Mouse (Mus musculus): ENCODE data around the gene Stard10. TPM values are rescaled to one million over a fixed set of nuclear protein-coding genes. Genes with fewer than 3 reads are reported as not detected.

The Stard10 gene
- total RNA-seq, 1 experiment, result 15.2 TPM

- no peak overlapping the region for H3K4me3 ChIP-seq (ENCODE audit: insufficient read depth in 1 of 2, low read depth in 1 of 2, low read length in 2 of 2, poor library complexity in 1 of 2, severe bottlenecking in 1 of 2)
- H3K4me1 ChIP-seq (ENCODE audit: control insufficient read depth in 2 of 2, insufficient read depth in 2 of 2, low read length in 2 of 2, poor library complexity in 1 of 2), result peaks cover 0 to 6% of the 10 kb centered on the region in 2 experiments; a peak in 1 of 4 replicates
- TF ChIP-seq ZC3H11A (IDR thresholded peaks at IDR 0.05; ENCODE audit: borderline replicate concordance, low read depth, low read length) (no peak), MAFK (IDR thresholded peaks at IDR 0.05; ENCODE audit: insufficient read depth, low read depth, low read length) (no peak)
- in situ Hi-C loops (cut with MboI; ENCODE audit: low sequenced_read_pairs in 2 of 2, unreplicated experiment in 2 of 2), result no loop called here
- no peaks in the 10 kb centered on the region for H3K9me3 ChIP-seq (ENCODE audit: control insufficient read depth, insufficient read depth, low read depth, low read length)
- no peak overlapping the region for H3K27ac ChIP-seq (ENCODE audit: insufficient read depth, low read depth, low read length, poor library complexity, severe bottlenecking)
- no peak for DNase-seq (ENCODE audit: low read depth, low spot score)
- no peak overlapping the region for H3K9ac ChIP-seq (ENCODE audit: insufficient read depth, low read depth, low read length, poor library complexity, severe bottlenecking)
- H3K36me3 ChIP-seq (ENCODE audit: control insufficient read depth, insufficient read depth, low read length, poor library complexity, severe bottlenecking), result no peaks in the 10 kb centered on the region
Observed at GRCm38 (mm10) chr7:101336686-101337085, 19.8 kb downstream of the Stard10 start.

DNA sequence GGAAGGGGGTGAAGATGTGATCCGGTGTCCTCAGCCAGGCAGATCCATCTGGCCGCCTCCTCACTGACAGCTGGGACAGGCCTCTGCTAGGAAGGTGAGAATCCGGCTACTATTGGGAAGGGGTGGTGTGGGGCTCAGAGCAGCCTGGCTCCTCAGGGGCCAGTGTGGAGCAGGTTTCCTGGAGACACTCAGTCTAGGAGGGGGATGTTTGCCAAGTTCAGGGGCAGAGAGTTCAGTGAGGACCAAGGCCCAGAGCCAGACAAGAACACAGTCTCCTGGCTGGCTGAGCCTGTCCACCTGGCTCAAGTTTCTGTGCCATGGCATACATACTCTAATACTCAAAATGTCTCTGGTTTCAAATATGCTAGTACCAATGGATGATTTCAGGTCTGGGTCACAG, 20.5 kb downstream of the Stard10 start:
- Histone ChIP-seq H3K4me3 (ENCODE audit: insufficient read depth in 1 of 2, low read depth in 1 of 2, low read length in 2 of 2, poor library complexity in 1 of 2, severe bottlenecking in 1 of 2) (no peak overlapping the region), H3K27ac (ENCODE audit: insufficient read depth, low read depth, low read length, poor library complexity, severe bottlenecking) (no peak overlapping the region), H3K4me1 (ENCODE audit: control insufficient read depth in 2 of 2, insufficient read depth in 2 of 2, low read length in 2 of 2, poor library complexity in 1 of 2) (peaks cover 0 to 6% of the 10 kb centered on the region in 2 experiments; a peak in 1 of 4 replicates), H3K36me3 (ENCODE audit: control insufficient read depth, insufficient read depth, low read length, poor library complexity, severe bottlenecking) (no peaks in the 10 kb centered on the region), H3K9ac (ENCODE audit: insufficient read depth, low read depth, low read length, poor library complexity, severe bottlenecking) (no peak overlapping the region), H3K9me3 (ENCODE audit: control insufficient read depth, insufficient read depth, low read depth, low read length) (no peaks in the 10 kb centered on the region)
- in situ Hi-C loops (cut with MboI; ENCODE audit: low sequenced_read_pairs in 2 of 2, unreplicated experiment in 2 of 2), result no loop called here
- DNase-seq (ENCODE audit: low read depth, low spot score), result no peak
- TF ChIP-seq HCFC1 (IDR thresholded peaks at IDR 0.05; ENCODE audit: borderline replicate concordance, insufficient read depth, low read length) (no peak), ZNF384 (IDR thresholded peaks at IDR 0.05; ENCODE audit: low read depth, low read length) (no peak), MAFK (IDR thresholded peaks at IDR 0.05; ENCODE audit: insufficient read depth, low read depth, low read length) (no peak), ZC3H11A (IDR thresholded peaks at IDR 0.05; ENCODE audit: borderline replicate concordance, low read depth, low read length) (no peak), CHD2 (IDR thresholded peaks at IDR 0.05; ENCODE audit: low read depth, low read length) (no peak)

DNA sequence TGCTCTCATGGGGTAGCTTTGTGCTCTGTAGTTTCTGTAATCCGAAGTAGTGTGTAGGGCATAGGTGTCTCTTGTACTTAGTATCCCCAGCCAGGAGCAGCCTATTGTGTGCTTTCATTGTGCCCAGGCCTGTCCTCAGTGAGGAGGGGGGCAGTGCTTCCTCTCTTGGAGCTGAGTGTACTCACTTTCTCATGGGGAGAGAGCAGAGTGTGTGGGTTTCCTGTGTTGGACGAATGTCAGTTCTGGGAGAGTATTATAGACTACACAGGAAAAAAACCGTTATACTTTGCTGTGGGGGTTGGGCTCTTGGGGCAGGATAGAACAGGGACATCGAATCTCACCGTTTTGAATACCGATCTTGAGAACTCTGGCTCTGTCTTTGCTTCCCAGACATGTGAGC, 24.5 kb downstream of the Stard10 start:
- peaks cover 3 to 18% of the 10 kb centered on the region in 2 experiments; a peak in 3 of 4 replicates for H3K4me1 ChIP-seq (ENCODE audit: control insufficient read depth in 2 of 2, insufficient read depth in 2 of 2, low read length in 2 of 2, poor library complexity in 1 of 2)
- in situ Hi-C loops (cut with MboI; ENCODE audit: low sequenced_read_pairs in 2 of 2, unreplicated experiment in 2 of 2), result no loop called here
- DNase-seq (ENCODE audit: low read depth, low spot score), result no peak
- no peak overlapping the region for H3K4me3 ChIP-seq (ENCODE audit: insufficient read depth in 1 of 2, low read depth in 1 of 2, low read length in 2 of 2, poor library complexity in 1 of 2, severe bottlenecking in 1 of 2)
- H3K27ac ChIP-seq (ENCODE audit: insufficient read depth, low read depth, low read length, poor library complexity, severe bottlenecking), result no peak overlapping the region
- H3K9ac ChIP-seq (ENCODE audit: insufficient read depth, low read depth, low read length, poor library complexity, severe bottlenecking), result no peak overlapping the region
- no peaks in the 10 kb centered on the region for H3K9me3 ChIP-seq (ENCODE audit: control insufficient read depth, insufficient read depth, low read depth, low read length)
- H3K36me3 ChIP-seq (ENCODE audit: control insufficient read depth, insufficient read depth, low read length, poor library complexity, severe bottlenecking), result peaks cover 1% of the 10 kb centered on the region; the same call in 1 of the 2 replicates
- TF ChIP-seq CHD2 (IDR thresholded peaks at IDR 0.05; ENCODE audit: low read depth, low read length), result no peak
- TF ChIP-seq ZNF384 (IDR thresholded peaks at IDR 0.05; ENCODE audit: low read depth, low read length), result no peak
- no peak for TF ChIP-seq ZC3H11A (IDR thresholded peaks at IDR 0.05; ENCODE audit: borderline replicate concordance, low read depth, low read length)

GRCm38 (mm10) chr7:101343135-101343534, 26.2 kb downstream of the Stard10 start:
- Histone ChIP-seq H3K9ac (ENCODE audit: insufficient read depth, low read depth, low read length, poor library complexity, severe bottlenecking) (no peak overlapping the region), H3K4me3 (ENCODE audit: insufficient read depth in 1 of 2, low read depth in 1 of 2, low read length in 2 of 2, poor library complexity in 1 of 2, severe bottlenecking in 1 of 2) (no peak overlapping the region), H3K4me1 (ENCODE audit: control insufficient read depth in 2 of 2, insufficient read depth in 2 of 2, low read length in 2 of 2, poor library complexity in 1 of 2) (peaks cover 5 to 23% of the 10 kb centered on the region in 2 experiments; a peak in 3 of 4 replicates), H3K36me3 (ENCODE audit: control insufficient read depth, insufficient read depth, low read length, poor library complexity, severe bottlenecking) (peaks cover 1% of the 10 kb centered on the region; the same call in 1 of the 2 replicates), H3K9me3 (ENCODE audit: control insufficient read depth, insufficient read depth, low read depth, low read length) (no peaks in the 10 kb centered on the region), H3K27ac (ENCODE audit: insufficient read depth, low read depth, low read length, poor library complexity, severe bottlenecking) (no peak overlapping the region)
- TF ChIP-seq ZC3H11A (IDR thresholded peaks at IDR 0.05; ENCODE audit: borderline replicate concordance, low read depth, low read length) (no peak), CHD2 (IDR thresholded peaks at IDR 0.05; ENCODE audit: low read depth, low read length) (no peak), HCFC1 (IDR thresholded peaks at IDR 0.05; ENCODE audit: borderline replicate concordance, insufficient read depth, low read length) (no peak), MAFK (IDR thresholded peaks at IDR 0.05; ENCODE audit: insufficient read depth, low read depth, low read length) (no peak), ZNF384 (IDR thresholded peaks at IDR 0.05; ENCODE audit: low read depth, low read length) (no peak)
- no peak for DNase-seq (ENCODE audit: low read depth, low spot score)
- in situ Hi-C loops (cut with MboI; ENCODE audit: low sequenced_read_pairs in 2 of 2, unreplicated experiment in 2 of 2), result no loop called here

DNA sequence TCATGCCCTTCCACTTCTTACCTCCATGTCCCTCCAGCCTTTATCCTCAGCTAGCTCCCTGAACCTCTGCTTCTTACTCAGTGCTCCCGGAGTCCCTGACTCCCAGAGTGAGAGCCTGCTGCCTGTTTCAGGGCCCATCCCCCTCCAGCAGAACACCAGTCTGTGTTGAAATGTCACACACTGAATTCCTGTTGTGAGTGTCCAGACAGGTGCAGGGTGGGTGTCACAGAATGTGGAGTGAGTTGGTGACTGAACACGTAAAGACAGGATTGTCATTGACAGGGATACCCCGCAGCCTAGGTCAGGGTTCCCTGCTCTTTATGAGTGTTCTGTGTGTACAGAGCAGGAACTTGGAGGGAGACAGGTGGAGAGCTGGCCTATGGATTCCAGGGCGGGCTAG, 28.0 kb downstream of the Stard10 start:
- no peak overlapping the region for H3K27ac ChIP-seq (ENCODE audit: insufficient read depth, low read depth, low read length, poor library complexity, severe bottlenecking)
- TF ChIP-seq CHD2 (IDR thresholded peaks at IDR 0.05; ENCODE audit: low read depth, low read length) (no peak), ZNF384 (IDR thresholded peaks at IDR 0.05; ENCODE audit: low read depth, low read length) (no peak), MAFK (IDR thresholded peaks at IDR 0.05; ENCODE audit: insufficient read depth, low read depth, low read length) (no peak)
- H3K36me3 ChIP-seq (ENCODE audit: control insufficient read depth, insufficient read depth, low read length, poor library complexity, severe bottlenecking), result peaks cover 1% of the 10 kb centered on the region; the same call in 1 of the 2 replicates
- H3K9me3 ChIP-seq (ENCODE audit: control insufficient read depth, insufficient read depth, low read depth, low read length), result no peaks in the 10 kb centered on the region
- no peak overlapping the region for H3K4me3 ChIP-seq (ENCODE audit: insufficient read depth in 1 of 2, low read depth in 1 of 2, low read length in 2 of 2, poor library complexity in 1 of 2, severe bottlenecking in 1 of 2)
- H3K9ac ChIP-seq (ENCODE audit: insufficient read depth, low read depth, low read length, poor library complexity, severe bottlenecking), result no peak overlapping the region
- DNase-seq (ENCODE audit: low read depth, low spot score), result no peak
- H3K4me1 ChIP-seq (ENCODE audit: control insufficient read depth in 2 of 2, insufficient read depth in 2 of 2, low read length in 2 of 2, poor library complexity in 1 of 2), result peaks cover 5 to 36% of the 10 kb centered on the region in 2 experiments; a peak in 3 of 4 replicates
- in situ Hi-C loops (cut with MboI; ENCODE audit: low sequenced_read_pairs in 2 of 2, unreplicated experiment in 2 of 2), result no loop called here
